Mouse (Mus musculus) spleen, postnatal 14 days (tissue): Measurements from ENCODE around the gene Esrp2.

ENCODE experiments used
- DNase-seq, 2 experiments: peaks; one replicate each; pipeline ENCODE4 v3.0.0; 2021 to 2022; ENCODE audit warnings: low spot score in 2 of 2

Esrp2 gene

GRCm38 (mm10) chr8:106147868-106148565, 11.2 kb upstream of the Esrp2 start:
- DNase-seq: no peak

DNA sequence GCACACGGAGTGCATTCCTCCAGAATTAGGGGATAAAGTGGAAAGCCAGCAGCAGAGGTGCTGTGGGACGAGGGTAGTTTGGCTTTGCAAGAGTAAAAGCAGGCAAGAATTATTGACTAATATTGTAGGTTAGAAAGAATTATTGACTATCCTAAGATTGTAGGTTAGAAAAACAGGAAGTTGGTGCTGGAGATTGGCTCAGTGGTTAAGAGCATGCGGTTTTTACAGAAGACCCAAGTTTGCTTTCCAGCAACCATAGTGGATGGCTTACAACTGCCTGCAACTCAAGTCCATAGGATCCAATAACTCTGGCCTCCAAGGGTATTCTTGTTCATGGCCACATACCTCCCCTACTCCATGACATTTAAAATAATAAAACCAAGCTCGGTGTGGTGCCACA, 9.2 kb upstream of the Esrp2 start:
- no peak for DNase-seq

- no peak for DNase-seq
Measured at GRCm38 (mm10) chr8:106145331-106145730, 8.6 kb upstream of the Esrp2 start.

GRCm38 (mm10) chr8:106140769-106141168, 4.0 kb upstream of the Esrp2 start:
- peak; percentile 64 to 79 for DNase-seq

DNA sequence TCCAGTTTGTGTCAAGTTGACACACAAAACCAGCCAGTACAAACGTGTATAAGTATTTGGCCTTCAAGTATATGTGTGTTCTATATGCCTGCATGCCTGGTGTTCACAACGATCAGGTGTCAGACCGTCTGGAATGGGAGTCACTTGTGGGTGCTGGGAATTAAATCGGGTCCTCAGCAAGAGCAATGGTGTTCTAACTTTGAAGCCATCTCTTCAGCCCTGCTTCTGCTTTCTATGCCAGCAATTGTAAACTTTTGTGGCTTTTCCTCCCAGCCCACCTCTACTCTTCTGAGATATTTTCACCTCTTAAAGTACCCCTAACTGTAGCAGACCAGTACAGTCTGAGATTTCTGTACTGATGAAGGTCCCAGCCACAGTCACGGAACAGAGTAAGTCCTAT, 3.4 kb upstream of the Esrp2 start:
- DNase-seq: no peak

GRCm38 (mm10) chr8:106138616-106139015, 1.8 kb upstream of the Esrp2 start:
- DNase-seq: no peak

GRCm38 (mm10) chr8:106137906-106138477, 1.2 kb upstream of the Esrp2 start:
- no peak for DNase-seq

- no peak for DNase-seq
Measured at GRCm38 (mm10) chr8:106137218-106137905, 588 bp upstream of the Esrp2 start.

DNA sequence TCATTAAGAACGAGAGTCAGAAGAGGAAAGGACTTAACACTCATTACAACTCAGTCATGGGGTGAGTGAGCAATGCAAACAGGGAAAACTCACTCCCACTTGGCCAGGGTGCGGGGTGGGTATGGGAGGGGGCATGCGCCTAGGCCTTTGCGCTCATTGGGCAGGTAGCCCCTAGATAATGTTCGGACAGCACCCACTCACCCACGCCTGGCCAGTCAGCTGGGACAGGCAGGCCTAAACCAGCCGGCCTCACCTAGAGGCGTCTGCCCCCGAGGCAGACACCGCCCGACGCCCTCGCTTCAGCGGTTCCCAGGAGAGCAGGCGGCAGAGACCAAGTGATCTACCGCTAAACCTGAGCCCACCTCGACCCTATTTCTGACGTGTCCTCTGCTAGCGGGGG, 1.1 kb downstream of the Esrp2 start:
- DNase-seq: no peak

DNA sequence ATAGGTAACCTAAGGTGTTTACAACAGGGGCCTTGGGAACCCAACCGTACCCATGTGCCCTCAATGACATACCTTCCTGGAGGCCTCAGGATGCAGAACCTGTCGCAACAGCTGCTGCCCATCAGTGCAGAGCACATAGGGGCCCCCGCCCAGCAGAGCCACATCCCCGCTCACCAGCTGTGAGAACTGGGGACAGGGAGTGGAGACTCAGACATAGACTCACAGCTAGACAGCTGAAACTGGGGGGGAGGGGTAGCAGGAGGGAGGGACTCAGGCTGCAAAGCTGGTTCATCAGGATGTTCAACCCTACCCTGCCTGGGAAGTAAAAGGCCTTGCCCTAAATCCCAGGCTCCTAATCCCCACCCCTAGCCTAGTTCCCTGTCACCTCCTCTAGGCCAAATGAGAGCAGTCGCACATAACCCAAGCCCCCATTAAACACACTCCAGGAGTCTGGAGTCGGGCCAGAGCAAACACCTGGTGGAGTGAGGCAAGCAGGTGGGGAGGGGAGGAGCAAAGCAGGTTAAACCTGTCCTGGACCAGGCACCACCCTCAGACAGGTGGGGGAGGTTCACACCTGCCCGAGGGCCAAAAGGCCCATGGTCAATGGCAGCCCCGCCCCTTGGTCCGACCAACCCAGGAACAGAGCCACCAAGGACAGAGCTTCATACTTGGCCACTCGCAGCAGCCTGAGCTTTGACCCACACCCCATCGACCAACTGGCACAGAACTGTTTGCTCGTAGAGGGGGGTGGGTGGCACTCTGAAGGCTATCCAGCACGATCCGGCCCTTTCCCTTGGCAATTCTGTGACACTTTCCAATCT, 1.8 kb downstream of the Esrp2 start:
- DNase-seq: no peak

DNA sequence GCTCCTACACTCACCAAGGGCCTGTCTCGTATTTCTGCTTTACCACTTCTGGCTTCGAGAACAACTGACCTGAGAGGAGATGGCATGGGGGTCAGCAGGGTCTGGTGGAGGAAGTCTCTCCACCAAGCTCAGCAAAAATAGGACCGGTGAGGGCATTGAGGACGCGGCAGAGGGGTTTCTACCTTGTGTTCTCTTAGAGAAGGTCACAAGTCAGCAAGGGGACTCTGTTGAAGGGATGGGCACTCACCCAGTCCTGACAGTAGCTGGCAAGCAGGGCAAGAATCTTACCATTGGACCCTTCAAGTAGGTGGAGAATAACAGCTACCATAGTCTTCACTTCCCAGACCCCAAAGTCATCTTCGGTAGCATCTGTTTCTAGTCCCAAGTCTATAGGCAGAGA, 2.8 kb downstream of the Esrp2 start:
- DNase-seq: no peak

DNA sequence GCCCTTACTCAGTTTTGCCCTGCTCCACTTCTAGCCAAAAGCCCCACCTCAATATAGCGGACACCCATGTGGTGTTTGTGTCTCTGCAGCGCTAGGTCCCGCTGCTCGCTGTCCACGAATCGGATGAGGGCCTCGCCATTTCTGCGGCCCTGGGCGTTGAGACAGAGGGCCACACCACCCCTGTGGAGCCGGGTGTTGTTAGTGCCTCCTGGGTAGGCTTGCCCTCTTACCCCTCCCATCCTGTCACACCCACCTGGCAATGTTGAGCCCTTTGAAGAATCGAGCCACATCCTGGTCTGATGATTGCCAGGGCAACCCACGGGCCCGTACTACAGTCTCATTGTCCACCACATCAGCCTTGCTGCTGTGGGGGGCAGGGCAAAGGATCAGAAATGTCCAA, 3.2 kb downstream of the Esrp2 start:
- DNase-seq: no peak

- DNase-seq: no peak
Measured at GRCm38 (mm10) chr8:106132356-106132755, 4.4 kb downstream of the Esrp2 start.

GRCm38 (mm10) chr8:106131488-106132222, 5.1 kb downstream of the Esrp2 start:
- no peak for DNase-seq

- DNase-seq: no peak
Measured at GRCm38 (mm10) chr8:106131021-106131420, 5.8 kb downstream of the Esrp2 start.

GRCm38 (mm10) chr8:106130505-106130904, 6.3 kb downstream of the Esrp2 start:
- no peak for DNase-seq

DNA sequence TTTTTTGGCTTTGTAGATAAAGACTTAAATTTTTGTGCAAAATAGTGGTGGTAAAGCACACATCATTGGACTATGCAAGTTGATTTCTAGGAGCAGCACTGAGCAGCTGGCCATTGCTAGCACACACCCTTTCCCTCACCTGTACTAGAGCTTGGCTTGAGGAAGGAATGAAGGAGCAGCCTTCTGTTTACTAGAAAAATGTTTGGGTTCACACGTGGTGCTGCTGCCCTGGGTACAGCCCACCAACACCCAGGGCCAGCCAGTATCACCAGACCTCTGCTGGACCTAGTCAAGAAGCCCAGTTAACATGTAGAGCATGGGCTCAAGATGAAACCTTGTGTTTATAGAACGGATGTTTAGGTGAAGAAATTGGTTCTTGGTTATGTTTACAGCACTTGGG, 6.8 kb downstream of the Esrp2 start:
- DNase-seq: no peak

DNA sequence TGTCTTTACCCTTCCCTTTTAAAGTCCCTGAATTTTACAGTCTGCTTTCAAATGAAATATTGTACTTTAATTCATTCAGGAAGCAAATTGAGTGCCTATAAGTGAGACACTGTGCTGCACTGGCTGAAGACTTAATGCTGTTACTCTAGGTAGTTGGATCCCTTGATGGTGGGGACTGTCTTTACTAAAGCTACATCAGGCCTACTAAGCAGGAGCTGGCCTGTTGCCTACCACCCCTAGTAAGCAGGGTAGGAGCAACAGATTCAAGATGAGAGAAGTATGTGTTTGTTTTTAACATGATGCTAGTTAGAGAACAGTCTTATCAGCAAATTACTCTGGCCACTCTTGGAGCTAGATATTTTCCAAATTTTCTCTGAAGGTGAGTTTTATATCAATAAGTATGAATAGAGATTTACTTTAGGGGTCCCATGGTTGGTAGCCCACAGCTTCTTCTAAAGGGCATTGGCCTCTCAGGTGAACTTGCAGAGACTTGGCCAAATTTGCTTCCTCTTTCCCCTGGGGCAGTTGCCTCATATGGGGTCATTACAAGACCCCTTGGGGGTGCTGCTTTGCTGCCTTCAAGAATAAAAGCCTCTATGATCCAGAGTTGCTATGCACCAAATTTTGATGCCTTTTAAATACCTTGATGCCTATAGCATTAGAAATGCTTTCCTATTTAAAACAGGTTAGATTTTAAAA, 7.4 kb downstream of the Esrp2 start:
- DNase-seq: no peak

- DNase-seq: no peak
Measured at GRCm38 (mm10) chr8:106127882-106128410, 8.8 kb downstream of the Esrp2 start.

DNA sequence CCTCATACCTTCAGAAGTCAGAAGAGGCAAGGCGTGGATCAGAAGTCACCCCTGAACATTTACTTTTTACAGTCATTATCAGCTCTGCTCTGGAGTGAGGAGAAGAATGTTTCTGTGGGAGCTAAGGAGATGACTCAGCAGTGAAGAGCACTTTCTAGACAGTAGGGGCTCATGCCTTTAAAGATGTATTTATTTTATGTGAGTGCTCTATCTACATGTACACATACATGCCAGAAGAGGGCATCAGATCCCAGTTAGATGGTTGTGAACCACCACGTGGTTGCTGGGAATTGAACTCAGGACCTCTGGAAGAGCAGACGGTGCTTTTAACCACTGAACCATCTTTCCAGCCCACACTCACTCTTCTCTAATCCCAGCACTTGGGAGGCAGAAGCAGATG, 9.7 kb downstream of the Esrp2 start:
- no peak for DNase-seq

DNA sequence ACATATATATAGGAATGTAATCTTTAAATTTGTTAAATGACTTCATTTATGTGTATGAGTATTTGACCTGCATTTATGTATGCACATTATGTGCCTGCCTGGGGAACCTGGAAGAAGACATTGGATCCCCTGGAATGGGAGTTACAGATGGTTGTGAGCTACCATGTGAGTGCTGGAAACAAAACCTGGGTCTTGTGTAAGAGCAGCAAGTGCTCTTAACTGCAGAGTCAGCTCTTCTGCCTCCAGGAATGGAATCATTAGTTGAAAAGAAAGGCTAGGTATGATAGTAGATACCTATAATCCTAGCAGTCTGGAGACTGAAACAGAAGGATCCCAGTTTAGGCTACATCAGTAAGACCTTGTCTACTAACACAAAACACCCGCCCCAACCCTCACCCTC, 10.7 kb downstream of the Esrp2 start:
- no peak for DNase-seq
